Mouse (Mus musculus) megakaryocyte, embryonic 14.5 days (primary cell): Measurements from ENCODE around the gene Vsig10.

Source experiments
- FLI1 ChIP-seq: IDR thresholded peaks from 2 replicates; pipeline ENCODE4 v1.6.1; 2012; ENCODE audit warnings: low read length, inconsistent platforms, mixed read lengths
- GATA1 ChIP-seq: IDR thresholded peaks from 3 replicates; pipeline ENCODE4 v1.6.1; 2012; ENCODE audit warnings: mixed read lengths, low read length, inconsistent platforms, borderline replicate concordance

DNA sequence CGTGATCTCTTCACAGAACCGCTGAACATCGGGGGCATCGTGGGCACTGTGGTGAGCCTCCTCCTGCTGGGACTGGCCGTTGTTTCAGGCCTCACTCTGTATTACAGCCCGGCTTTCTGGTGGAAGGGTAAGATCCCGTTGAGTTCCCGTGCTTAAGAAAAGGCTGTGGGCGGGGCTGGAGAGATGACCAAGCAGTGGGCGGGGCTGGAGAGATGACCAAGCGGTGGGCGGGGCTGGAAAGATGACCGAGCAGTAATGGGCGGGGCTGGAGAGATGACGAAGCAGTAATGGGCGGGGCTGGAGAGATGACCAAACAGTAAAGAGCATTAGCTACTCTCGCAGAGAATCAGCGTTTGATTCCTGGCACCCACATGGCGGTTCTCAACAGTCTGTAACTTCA, 29.4 kb downstream of the Vsig10 start:
- TF ChIP-seq GATA1 = no peak
- no peak for TF ChIP-seq FLI1
